Mouse (Mus musculus) forebrain, embryonic 10.5 days (tissue): ENCODE results near the gene Cela1. TPM values are rescaled to one million over a fixed set of nuclear protein-coding genes. Genes with fewer than 3 reads are reported as not detected.

ENCODE experiments used
- microRNA-seq: library from miRNA; unstranded; fragments of <30 nt; microRNA quantifications from one replicate; pipeline ENCODE4, GENCODE M21; 2017
- polyA plus RNA-seq: library from polyadenylated mRNA; unstranded; fragments of >200 nt; fragmentation: Nextera tagmentation; extraction: Ambion mirVana; gene quantifications from 2 replicates; pipeline ENCODE4 v1.2.1, GENCODE M21; 2016

Gene Cela1
- polyA plus RNA-seq, 1 experiment from 2014 or later, result 1.4 TPM

Small RNA genes lying within 50 kb of the gene (microRNA-seq; reads per million reads assigned to microRNA genes)
- not detected for gene Mir6961

Other genes starting within 250 kb of the Cela1 start
- 39.5 and 41.3 TPM in 2 replicates for gene Letmd1, start 218.9 kb downstream of the Cela1 start, polyA plus RNA-seq
- 17.0 and 17.2 TPM in 2 replicates for gene Csrnp2, start 192.4 kb downstream of the Cela1 start, polyA plus RNA-seq
- gene Tfcp2, start 135.9 kb downstream of the Cela1 start, polyA plus RNA-seq, result 31.4 and 33.4 TPM in 2 replicates
- gene Pou6f1, start 87.9 kb downstream of the Cela1 start, polyA plus RNA-seq, result 3.6 and 4.9 TPM in 2 replicates
- 214 and 224 TPM in 2 replicates for gene Dazap2, start 72.6 kb downstream of the Cela1 start, polyA plus RNA-seq
- gene Smagp, start 51.0 kb downstream of the Cela1 start, polyA plus RNA-seq, result 4.3 and 4.6 TPM in 2 replicates
- gene Bin2, start 18.4 kb downstream of the Cela1 start, polyA plus RNA-seq, result 3.3 and 3.6 TPM in 2 replicates
- gene Galnt6, start 41.5 kb upstream of the Cela1 start, polyA plus RNA-seq, result not detected in 2 replicates
- gene Slc4a8, start 73.8 kb upstream of the Cela1 start, polyA plus RNA-seq, result 10.1 and 10.8 TPM in 2 replicates
- 9.0 and 11.0 TPM in 2 replicates for gene Scn8a, start 181.9 kb upstream of the Cela1 start, polyA plus RNA-seq